Comparison of ENCODE assay signal across 9 mouse cellular contexts in the genomic region with DNA sequence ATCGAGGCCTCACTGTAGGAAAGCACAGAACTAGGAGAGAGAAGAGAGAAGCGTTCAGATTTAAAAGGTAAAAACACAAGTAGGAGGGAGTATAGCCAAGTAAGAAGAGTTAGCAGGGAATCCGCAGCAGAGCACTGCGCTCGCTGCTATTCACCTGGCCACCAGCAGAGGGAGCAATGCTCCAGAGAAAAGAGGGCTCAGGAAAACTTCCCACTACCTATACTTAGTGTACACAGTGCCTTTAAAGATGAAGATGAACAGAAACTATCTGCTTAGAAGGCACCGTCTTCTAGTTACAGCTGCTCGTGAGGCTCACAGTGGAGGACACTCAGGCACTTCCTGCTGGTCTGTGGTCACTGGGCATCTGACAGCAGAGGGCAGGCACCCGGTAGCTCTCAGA. TPM values are rescaled to one million over a fixed set of nuclear protein-coding genes. Genes with fewer than 3 reads are reported as not detected.
A peak's percentile ranks its signal among the peaks of the same experiment; 100 is the strongest.
DNase-seq lines count a peak whose midpoint lies in the region; ATAC-seq and TF ChIP-seq lines count a peak whose summit lies in the region.
"Had no signal": no experiment of that assay in that cellular context is flagged by ENCODE, and none has a peak within 500 bp of the region (broad histone marks: within the 10 kb centered on the region; RNA-seq: fewer than 3 reads in every experiment).

No protein-coding gene starts in this region.

- peaks cover 48% of the 10 kb centered on the region for H3K36me3 ChIP-seq in ES-E14 (ENCODE audit: control insufficient read depth, insufficient read depth, low read length, poor library complexity, severe bottlenecking)
- H3K36me3 ChIP-seq in embryonic facial prominence, embryonic 14.5 days (ENCODE audit: control insufficient read depth, insufficient read depth, low read length) = peaks cover 76% of the 10 kb centered on the region

- H3K27me3 ChIP-seq in embryonic facial prominence, embryonic 14.5 days (replicated peaks; ENCODE audit: control insufficient read depth, insufficient read depth, low read length) = no peaks in the 10 kb centered on the region
- H3K27me3 ChIP-seq: lung, embryonic 15.5 days had no signal

- no peaks in the 10 kb centered on the region for H3K4me1 ChIP-seq in ES-E14 (ENCODE audit: control insufficient read depth in 2 of 2, insufficient read depth in 2 of 2, low read length in 2 of 2, poor library complexity in 1 of 2)
- no peaks in the 10 kb centered on the region for H3K4me1 ChIP-seq in bone marrow, adult 2 months (ENCODE audit: control insufficient read depth, insufficient read depth, low read length)
- no peaks in the 10 kb centered on the region for H3K4me1 ChIP-seq in embryonic facial prominence, embryonic 14.5 days (ENCODE audit: control insufficient read depth, insufficient read depth, low read length)
- H3K4me1 ChIP-seq: lung, embryonic 15.5 days had no signal

- no peak overlapping the region for H3K4me3 ChIP-seq in ES-E14 (ENCODE audit: insufficient read depth in 1 of 2, low read depth in 1 of 2, low read length in 2 of 2, poor library complexity in 1 of 2, severe bottlenecking in 1 of 2)
- no peak overlapping the region for H3K4me3 ChIP-seq in bone marrow, adult 2 months (replicated peaks; ENCODE audit: control insufficient read depth, low read depth, low read length)
- no peak overlapping the region for H3K4me3 ChIP-seq in embryonic facial prominence, embryonic 14.5 days (ENCODE audit: low read depth, low read length)
- H3K4me3 ChIP-seq: lung, embryonic 15.5 days had no signal

- H3K27ac ChIP-seq in ES-E14 (ENCODE audit: insufficient read depth, low read depth, low read length, poor library complexity, severe bottlenecking) = no peak overlapping the region
- no peak overlapping the region for H3K27ac ChIP-seq in bone marrow, adult 2 months (ENCODE audit: control insufficient read depth, insufficient read depth, low read depth, low read length, poor library complexity)
- no peak overlapping the region for H3K27ac ChIP-seq in embryonic facial prominence, embryonic 14.5 days (replicated peaks; ENCODE audit: low read depth, low read length)
- H3K27ac ChIP-seq: lung, embryonic 15.5 days had no signal

- no peak overlapping the region for H3K9ac ChIP-seq in ES-E14 (ENCODE audit: insufficient read depth, low read depth, low read length, poor library complexity, severe bottlenecking)
- no peak overlapping the region for H3K9ac ChIP-seq in embryonic facial prominence, embryonic 14.5 days (ENCODE audit: low read depth, low read length)
- H3K9ac ChIP-seq: lung, embryonic 15.5 days had no signal

- 0 out of 2 replicates have a peak, but pooled peaks have one; percentile 50 for ATAC-seq in embryonic facial prominence, embryonic 14.5 days (ENCODE audit: low read depth)

- H3K9me3 ChIP-seq in ES-E14 (ENCODE audit: control insufficient read depth, insufficient read depth, low read depth, low read length) = no peaks in the 10 kb centered on the region
- H3K9me3 ChIP-seq in embryonic facial prominence, embryonic 14.5 days (ENCODE audit: control insufficient read depth, low read length) = no peaks in the 10 kb centered on the region
- H3K9me3 ChIP-seq: lung, embryonic 15.5 days had no signal

- peak; percentile 79 for TF ChIP-seq CTCF in bone marrow, adult 2 months (IDR thresholded peaks at IDR 0.05; ENCODE audit: control insufficient read depth, insufficient read depth, low read length)

- in situ Hi-C loops in ES-E14 (cut with MboI; ENCODE audit: low sequenced_read_pairs in 2 of 2, unreplicated experiment in 2 of 2) = loop anchor here (10.0 kb wide), 2 partner anchors 115 to 125 kb away; no protein-coding TSS in a partner anchor

- peak; percentile 25 for DNase-seq in ES-E14 (ENCODE audit: low read depth, low spot score)
- peak; percentile 54 for DNase-seq in embryonic facial prominence, embryonic 14.5 days (ENCODE audit: low spot score)
- peak; percentile 82 to 86 for DNase-seq in heart, postnatal 10 days
- DNase-seq in layer of hippocampus, adult 8-10 months (ENCODE audit: low spot score in 2 of 2) = peak; percentile 52 to 75
- DNase-seq in lung, postnatal 25 days (ENCODE audit: low spot score) = peak; percentile 62
- peak; percentile 78 to 86 for DNase-seq in right cerebral cortex, adult 2 months (ENCODE audit: low spot score in 2 of 2)
- peak; percentile 61 to 73 for DNase-seq in urinary bladder, postnatal 36 days (ENCODE audit: low spot score in 2 of 2)

- no peak for TF ChIP-seq POLR2A in bone marrow, adult 2 months (IDR thresholded peaks at IDR 0.05; ENCODE audit: borderline replicate concordance, control insufficient read depth, low read depth, low read length)

- H3K4me2 ChIP-seq in embryonic facial prominence, embryonic 14.5 days (ENCODE audit: low read depth, low read length) = no peak overlapping the region
- H3K4me2 ChIP-seq: lung, embryonic 15.5 days had no signal

- WGBS in bone marrow, adult 2 months = 31% methylated on average over 8 of the region's 8 CpGs
- WGBS in embryonic facial prominence, embryonic 14.5 days = 29% methylated on average over 8 of the region's 8 CpGs

- intact Hi-C loops in heart, postnatal 10 days (cut with DNase I) = loop anchor here (1.0 to 10.0 kb wide), 2 partner anchors 120 to 425 kb away; no protein-coding TSS in a partner anchor

TF ChIP-seq in ES-E14, 5 proteins besides CTCF, POLR2A, EP300 and RAD21:
- TF ChIP-seq ZC3H11A (IDR thresholded peaks at IDR 0.05; ENCODE audit: borderline replicate concordance, low read depth, low read length) (peak; percentile 67; the same call in 1 of the 2 replicates), CHD2 (IDR thresholded peaks at IDR 0.05; ENCODE audit: low read depth, low read length) (no peak), ZNF384 (IDR thresholded peaks at IDR 0.05; ENCODE audit: low read depth, low read length) (no peak), MAFK (IDR thresholded peaks at IDR 0.05; ENCODE audit: insufficient read depth, low read depth, low read length) (no peak), HCFC1 (IDR thresholded peaks at IDR 0.05; ENCODE audit: borderline replicate concordance, insufficient read depth, low read length) (no peak)

RNA-seq across cellular contexts. Expression of gene Crtc3, which starts 41.0 kb away (rescaled TPM):
- total RNA-seq in ES-E14 (2012; rRNA removed) = 1.1 and 2.4 TPM in 2 replicates
- polyA plus RNA-seq in bone marrow, adult 2 months (2011; ENCODE audit: insufficient read depth, insufficient read length, low replicate concordance, missing spikeins) = 5.7 and 8.2 TPM in 2 replicates
- 21.6 and 22.9 TPM in 2 replicates for polyA plus RNA-seq in embryonic facial prominence, embryonic 14.5 days (2014; fragmentation: Nextera tagmentation; extraction: Ambion mirVana)
- 10 to 100 TPM; 20.6 to 20.7 TPM for total RNA-seq in heart, postnatal 10 days (2021)
- 10 to 100 TPM; 20.5 to 24.6 (median 21.8) TPM for total RNA-seq in layer of hippocampus, adult 8-10 months (2022)

Comparison
In these comparisons a context has a peak if more than half of its experiments do, and no peak if none do; other contexts are left out.
1. DNase-seq: peak in every context shown above with its lines; median percentile 84 in heart, postnatal 10 days; 82 in right cerebral cortex, adult 2 months; 67 in urinary bladder, postnatal 36 days; 64 in layer of hippocampus, adult 8-10 months; 62 in lung, postnatal 25 days; 54 in embryonic facial prominence, embryonic 14.5 days; 25 in ES-E14.